Mouse (Mus musculus): ENCODE data around the gene Lrrfip1. TPM values are rescaled to one million over a fixed set of nuclear protein-coding genes. Genes with fewer than 3 reads are reported as not detected.

Gene Lrrfip1
- polyA plus RNA-seq, 1 experiment: 9.9 TPM

DNA sequence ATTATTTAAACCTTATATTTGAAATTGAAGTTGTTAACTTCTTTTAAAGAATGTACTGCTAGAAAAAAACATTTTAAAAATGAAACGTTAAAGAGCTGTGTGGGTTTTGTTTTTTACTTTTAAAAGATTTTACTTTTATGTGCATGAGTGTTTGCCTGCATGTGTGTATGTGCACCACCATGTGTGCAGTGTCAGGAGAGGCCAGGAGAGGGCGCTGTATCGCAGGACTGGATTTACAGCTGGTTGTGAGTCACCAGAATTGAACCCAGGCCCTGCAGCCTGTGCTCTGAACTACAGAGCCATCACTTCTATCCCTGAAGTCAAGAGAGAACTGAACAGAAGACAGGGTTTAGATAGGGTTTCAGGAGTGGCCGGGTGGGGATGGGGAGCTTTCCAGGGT lies 130.3 kb downstream of the Lrrfip1 start:
- no peak for DNase-seq (ENCODE audit: low read depth)

DNA sequence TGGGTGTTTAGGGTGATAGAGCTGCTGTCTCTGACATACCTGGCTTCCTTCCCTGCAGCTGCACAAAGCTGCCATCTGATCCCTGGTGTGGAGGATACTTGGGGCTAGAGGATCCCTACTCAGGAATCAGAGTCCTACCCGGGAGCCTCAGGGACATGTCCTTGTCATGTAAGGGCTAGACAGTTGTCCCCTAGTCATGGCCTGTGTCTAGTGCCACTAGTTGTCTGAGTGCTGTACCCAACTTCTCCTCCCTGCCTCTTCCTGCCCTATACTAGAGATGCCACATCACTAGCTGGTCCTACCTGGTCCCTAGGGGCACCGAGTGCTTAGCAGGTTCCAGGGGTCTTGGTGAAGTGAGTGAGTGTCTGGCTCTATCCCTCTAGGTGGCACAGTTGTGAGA lies 138.5 kb downstream of the Lrrfip1 start:
- DNase-seq (ENCODE audit: low read depth): no peak

- no peak for DNase-seq (ENCODE audit: low read depth)
Observed at GRCm38 (mm10) chr1:91144813-91145212, 146.3 kb downstream of the Lrrfip1 start, which contains the start of gene Rbm44. TSS of gene Rbm44 (plus strand) at chr1:91145089.

DNA sequence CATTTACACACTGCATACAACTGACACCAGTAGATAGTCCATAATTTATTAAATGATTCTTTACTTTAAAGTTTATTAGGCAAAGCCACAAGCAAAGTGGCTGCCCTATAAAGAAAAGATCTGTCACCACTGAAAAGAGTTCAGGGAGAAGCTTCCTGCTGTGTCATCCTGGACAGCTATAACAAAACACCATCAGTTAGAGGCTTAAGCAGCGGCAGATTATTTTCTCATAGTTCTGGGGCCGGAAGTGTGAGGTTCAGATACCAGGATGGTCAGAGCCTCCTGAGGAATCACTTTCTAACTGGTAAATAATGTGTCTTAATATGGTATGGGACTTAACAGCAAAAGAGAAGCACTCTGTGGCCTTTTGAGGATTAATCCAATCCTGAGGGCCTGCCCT lies 153.0 kb downstream of the Lrrfip1 start:
- DNase-seq (ENCODE audit: low read depth): no peak

- DNase-seq (ENCODE audit: low read depth): no peak
Observed at GRCm38 (mm10) chr1:91166798-91167197, 168.3 kb downstream of the Lrrfip1 start.

DNA sequence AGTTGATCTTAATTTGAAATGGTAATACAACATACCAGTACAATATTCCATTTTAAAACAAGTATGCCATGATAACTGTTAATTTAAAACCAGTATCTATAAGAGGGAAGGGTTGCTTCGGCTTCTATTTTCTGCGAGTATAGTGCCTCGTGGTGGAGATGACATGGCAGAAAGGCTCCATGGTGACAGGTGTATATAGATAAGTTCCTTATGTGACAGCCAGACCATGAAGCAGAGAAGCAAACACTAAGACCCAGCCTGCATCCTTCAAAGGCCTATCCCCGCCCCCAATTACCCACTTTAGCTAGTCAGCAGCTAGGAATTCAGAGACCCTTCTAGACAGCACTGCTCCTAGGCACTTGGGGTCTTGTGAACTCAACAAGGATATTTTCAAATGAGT lies 170.6 kb downstream of the Lrrfip1 start:
- no peak for DNase-seq (ENCODE audit: low read depth)

- no peak for DNase-seq (ENCODE audit: low read depth)
Observed at GRCm38 (mm10) chr1:91174796-91175195, 176.3 kb downstream of the Lrrfip1 start.

- no peak for DNase-seq (ENCODE audit: low read depth)
Observed at GRCm38 (mm10) chr1:91176026-91176425, 177.5 kb downstream of the Lrrfip1 start.

- no peak for DNase-seq (ENCODE audit: low read depth)
Observed at GRCm38 (mm10) chr1:91176871-91177270, 178.3 kb downstream of the Lrrfip1 start.

Other genes starting within 250 kb of the Lrrfip1 start
- 56.5 and 58.7 TPM in 2 replicates for gene Col6a3, start 154.8 kb upstream of the Lrrfip1 start, polyA plus RNA-seq (2012; rRNA removed)
- 29.4 and 35.8 TPM in 2 replicates for gene Mlph, start 83.7 kb upstream of the Lrrfip1 start, polyA plus RNA-seq (2012; rRNA removed)
- not detected in 2 replicates for gene Prlh, start 45.6 kb upstream of the Lrrfip1 start, polyA plus RNA-seq (2012; rRNA removed)
- 6.7 and 15.1 TPM in 2 replicates for gene Rab17, start 29.1 kb upstream of the Lrrfip1 start, polyA plus RNA-seq (2012; rRNA removed)
- 0.05 and 0.15 TPM in 2 replicates for gene Rbm44, start 146.4 kb downstream of the Lrrfip1 start, polyA plus RNA-seq (2012; rRNA removed)
- 43.9 and 92.4 TPM in 2 replicates for gene Ramp1, start 181.1 kb downstream of the Lrrfip1 start, polyA plus RNA-seq (2012; rRNA removed)